Mouse (Mus musculus) G1E-ER4 (cell line): ENCODE results near the gene BC067074. TPM values are rescaled to one million over a fixed set of nuclear protein-coding genes. Genes with fewer than 3 reads are reported as not detected.

Experiments
- GATA1 ChIP-seq: IDR thresholded peaks from one replicate; pipeline ENCODE4 v1.8.0; 2012; ENCODE audit warnings: low read length, inconsistent platforms
- polyA plus RNA-seq: library from polyadenylated mRNA; stranded (reverse); fragments of >175 nt; gene quantifications from 2 replicates; pipeline ENCODE4 v1.2.3, GENCODE M21; 2012

BC067074 gene
- polyA plus RNA-seq, 1 experiment: not detected

- no peak for TF ChIP-seq GATA1
These were observed 108.5 kb downstream of the BC067074 start for GRCm38 (mm10) chr13:113401373-113402010.

GRCm38 (mm10) chr13:113403706-113404105 is 110.7 kb downstream of the BC067074 start:
- no peak for TF ChIP-seq GATA1

DNA sequence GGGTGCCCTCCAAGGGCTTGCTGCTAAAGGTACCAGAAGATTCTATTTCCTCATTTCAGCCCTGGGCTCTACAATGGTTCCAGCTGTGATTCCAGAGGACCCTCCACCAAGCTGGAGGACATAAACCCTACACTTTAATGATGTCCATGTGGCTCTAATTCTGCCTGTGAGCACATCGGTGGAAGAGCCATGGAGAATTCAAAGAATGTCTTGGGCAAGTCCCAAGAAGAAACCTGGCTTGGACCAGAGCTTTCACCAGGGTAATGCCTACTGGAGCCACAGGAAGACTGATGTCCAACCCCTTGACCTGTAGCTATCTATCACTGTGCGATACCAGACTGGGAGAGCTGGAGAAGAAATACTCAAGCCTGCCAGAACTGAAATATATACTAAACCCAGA is 111.2 kb downstream of the BC067074 start:
- TF ChIP-seq GATA1: no peak

DNA sequence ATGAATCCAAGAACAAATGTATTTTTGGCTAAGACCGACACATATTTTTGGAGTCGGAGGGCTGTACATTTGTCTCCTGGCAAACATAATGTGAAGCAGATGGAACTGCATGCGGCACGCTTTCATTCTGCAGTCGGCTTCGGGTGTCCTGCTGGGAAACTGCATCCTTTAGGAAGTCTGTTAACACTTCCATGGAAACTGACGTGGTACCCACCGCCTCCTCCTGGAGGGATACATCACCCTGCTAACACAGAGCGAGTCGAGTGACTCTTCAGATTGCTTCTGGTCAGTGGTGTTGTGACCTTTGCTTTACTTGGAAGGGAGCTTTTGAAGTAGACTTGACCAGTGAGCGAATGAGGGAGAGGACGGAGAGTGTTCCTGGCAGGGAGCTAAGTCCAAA is 117.0 kb downstream of the BC067074 start:
- TF ChIP-seq GATA1: no peak

DNA sequence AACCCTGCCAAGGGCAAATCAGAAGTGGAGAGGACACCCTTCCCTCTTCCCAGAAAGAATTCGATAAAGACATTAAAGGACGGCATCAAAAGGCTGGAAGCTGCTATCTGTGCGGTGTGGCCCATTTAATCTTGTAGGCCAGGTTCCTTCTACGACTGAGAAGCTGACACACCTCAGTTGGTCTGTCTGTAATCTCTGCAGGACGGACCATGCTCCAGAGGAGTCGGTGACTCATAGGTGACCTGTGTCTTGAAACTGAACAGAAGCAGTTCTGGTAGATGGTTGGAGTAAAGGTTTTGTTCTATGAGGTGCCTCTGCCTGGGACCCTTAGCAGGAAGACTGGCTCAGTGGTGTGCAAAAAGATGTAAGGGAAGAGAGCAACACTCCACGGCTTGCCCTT is 122.6 kb downstream of the BC067074 start:
- TF ChIP-seq GATA1: no peak

DNA sequence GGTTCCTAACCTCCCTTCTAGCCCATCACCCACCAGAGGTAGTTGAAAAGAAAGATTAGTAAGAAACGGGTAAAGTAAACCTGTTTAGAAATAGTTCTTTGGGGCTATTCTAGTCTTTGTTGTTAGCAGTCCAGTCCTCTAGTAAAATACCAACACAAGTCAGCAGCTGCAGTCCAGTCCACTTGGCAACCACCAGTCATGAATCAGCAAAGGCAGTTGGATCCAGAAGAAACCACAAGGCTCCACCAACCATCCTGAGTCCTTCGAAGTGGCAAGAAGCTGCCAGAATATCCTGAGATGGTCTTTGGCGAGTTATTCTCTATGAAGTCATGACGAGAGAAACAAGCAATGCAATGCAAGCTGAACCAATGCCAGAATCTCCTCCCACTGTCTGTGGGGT is 124.0 kb downstream of the BC067074 start:
- TF ChIP-seq GATA1: no peak

- no peak for TF ChIP-seq GATA1
These were observed 125.0 kb downstream of the BC067074 start for GRCm38 (mm10) chr13:113417757-113418483.

DNA sequence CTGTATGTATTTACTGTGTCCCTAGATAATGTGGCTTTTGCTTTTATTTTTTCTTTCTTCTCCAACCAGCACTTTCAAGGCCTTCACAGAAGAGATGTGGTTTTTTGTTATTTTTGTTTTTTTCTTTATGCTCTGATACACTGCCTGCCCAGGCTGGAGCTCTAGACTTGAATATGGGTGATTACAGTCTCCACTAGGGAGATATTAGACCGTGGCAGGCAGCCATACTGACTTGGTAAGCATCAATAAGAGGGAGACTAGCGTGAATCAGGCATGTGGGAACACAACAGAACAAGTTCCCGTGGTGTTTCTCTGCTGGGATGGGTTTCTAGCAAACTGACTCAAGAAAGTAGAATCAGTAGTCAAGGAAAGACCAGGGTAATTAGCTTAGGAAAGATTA is 125.7 kb downstream of the BC067074 start:
- no peak for TF ChIP-seq GATA1

DNA sequence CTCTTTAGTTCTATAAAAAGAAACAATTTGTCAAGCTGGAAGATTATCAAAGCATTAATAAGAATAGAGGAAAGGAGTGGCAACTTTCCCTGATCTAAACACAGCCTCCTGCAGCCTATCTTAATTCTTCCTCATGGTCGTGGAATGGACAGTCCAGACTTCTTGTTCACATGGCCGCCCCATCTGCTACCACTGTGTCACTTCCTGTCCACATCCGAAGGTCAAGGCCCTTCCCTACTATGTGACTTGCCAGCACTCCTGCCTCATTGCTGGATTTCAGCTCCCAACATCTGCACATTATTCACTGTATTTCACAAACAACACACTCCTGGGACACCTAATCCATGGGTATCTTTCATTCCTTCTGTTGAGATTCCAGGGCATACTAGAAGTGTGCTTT is 128.5 kb downstream of the BC067074 start:
- no peak for TF ChIP-seq GATA1

GRCm38 (mm10) chr13:113423825-113424224 is 130.9 kb downstream of the BC067074 start:
- TF ChIP-seq GATA1: no peak

DNA sequence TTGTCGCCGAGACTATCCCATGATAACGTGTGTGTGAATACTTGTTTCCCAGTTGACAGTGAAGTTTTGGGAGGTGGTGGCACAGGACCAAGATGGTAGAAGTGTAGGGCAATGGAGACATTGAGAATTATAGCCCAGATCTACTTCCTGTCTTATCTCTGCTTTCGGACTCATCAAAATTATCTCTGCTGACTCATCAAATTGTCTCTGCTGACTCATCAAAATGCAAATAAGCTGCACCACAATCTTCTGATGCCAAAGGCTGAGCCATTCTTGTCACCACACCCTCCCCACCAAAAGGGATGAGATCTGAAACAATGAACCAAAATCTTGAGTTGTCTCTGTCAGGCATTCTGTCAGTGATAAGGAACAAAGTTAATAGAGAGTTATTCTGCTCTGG is 132.9 kb downstream of the BC067074 start:
- TF ChIP-seq GATA1: no peak

Other genes starting within 250 kb of the BC067074 start
- not detected in 2 replicates for gene Gpx8, start 246.7 kb upstream of the BC067074 start, polyA plus RNA-seq
- gene Gzma, start 192.2 kb upstream of the BC067074 start, polyA plus RNA-seq: not detected in 2 replicates
- gene Esm1, start 83.5 kb upstream of the BC067074 start, polyA plus RNA-seq: not detected in 2 replicates
- not detected in 2 replicates for gene Gzmk, start 67.3 kb upstream of the BC067074 start, polyA plus RNA-seq